Mouse (Mus musculus) midbrain, embryonic 11.5 days (tissue): ENCODE data around the gene Slc8a3. TPM values are rescaled to one million over a fixed set of nuclear protein-coding genes. Genes with fewer than 3 reads are reported as not detected.

Experiments
- ATAC-seq: fragments of 200-750 bp; cut with Nextera tagmentation; 2 replicates; pipeline ENCODE4 v1.8.0; 2017; ENCODE audit warnings: moderate TSS enrichment, moderate library complexity; ENCODE audit not compliant: low FRiP score
- DNase-seq: peaks from one replicate; pipeline ENCODE4 v3.0.0; 2015; ENCODE audit warnings: low spot score; ENCODE audit errors: missing footprints
- H3K27ac ChIP-seq: fragments of 300-500 bp; sonication (generic); 2 replicates; pipeline ENCODE4 v1.5.1; 2014; ENCODE audit warnings: low read depth, low read length
- H3K27me3 ChIP-seq: fragments of 300-500 bp; sonication (generic); 2 replicates; pipeline ENCODE4 v1.6.1; 2014; ENCODE audit warnings: mild to moderate bottlenecking, low read length, moderate library complexity, mixed read lengths; ENCODE audit not compliant: control insufficient read depth, insufficient read depth
- H3K36me3 ChIP-seq: fragments of 300-500 bp; sonication (generic); 2 replicates; pipeline ENCODE4 v1.6.1; 2014; ENCODE audit warnings: mild to moderate bottlenecking, low read length, moderate library complexity, mixed read lengths; ENCODE audit not compliant: control insufficient read depth, insufficient read depth
- H3K4me1 ChIP-seq: fragments of 300-500 bp; sonication (generic); 2 replicates; pipeline ENCODE4 v1.6.1; 2014; ENCODE audit warnings: low read length; ENCODE audit not compliant: control insufficient read depth, insufficient read depth
- H3K4me2 ChIP-seq: fragments of 300-500 bp; sonication (generic); 2 replicates; pipeline ENCODE4 v1.6.1; 2014; ENCODE audit warnings: mild to moderate bottlenecking, moderate library complexity
- H3K4me3 ChIP-seq: fragments of 300-500 bp; sonication (generic); 2 replicates; pipeline ENCODE4 v1.5.1; 2014; ENCODE audit warnings: low read depth, low read length
- H3K9ac ChIP-seq: fragments of 300-500 bp; sonication (generic); 2 replicates; pipeline ENCODE4 v1.6.1; 2014; ENCODE audit warnings: low read length
- H3K9me3 ChIP-seq: fragments of 300-500 bp; sonication (generic); 2 replicates; pipeline ENCODE4 v1.6.1; 2016; ENCODE audit warnings: low read length; ENCODE audit not compliant: control insufficient read depth
- WGBS: fragments of 180-500 bp; shearing (Covaris S2); extraction: QIAGEN DNeasy Blood & Tissue Kit; methylation state at CpG from one replicate; pipeline ENCODE4 v1.1.7; 2014; 5-methylcytosine and 5-hydroxymethylcytosine counted together
- polyA plus RNA-seq: library from polyadenylated mRNA; unstranded; fragments of >200 nt; fragmentation: Nextera tagmentation; extraction: Ambion mirVana; gene quantifications from 2 replicates; pipeline ENCODE4 v1.2.1, GENCODE M21; 2014

Slc8a3 gene
- polyA plus RNA-seq, 1 experiment from 2014 or later: 1.1 TPM

- no peak overlapping the region for H3K27ac ChIP-seq
- WGBS: 76% methylated on average over 3 of the region's 3 CpGs
- no peak overlapping the region for H3K4me2 ChIP-seq
- no peaks in the 10 kb centered on the region for H3K36me3 ChIP-seq
- no peak for ATAC-seq
- H3K27me3 ChIP-seq: no peaks in the 10 kb centered on the region
- H3K4me3 ChIP-seq: no peak overlapping the region
- H3K4me1 ChIP-seq: no peaks in the 10 kb centered on the region
- no peak overlapping the region for H3K9ac ChIP-seq
- DNase-seq: no peak
- no peaks in the 10 kb centered on the region for H3K9me3 ChIP-seq
Observed at GRCm38 (mm10) chr12:81226590-81226989, 106.4 kb downstream of the Slc8a3 start.

DNA sequence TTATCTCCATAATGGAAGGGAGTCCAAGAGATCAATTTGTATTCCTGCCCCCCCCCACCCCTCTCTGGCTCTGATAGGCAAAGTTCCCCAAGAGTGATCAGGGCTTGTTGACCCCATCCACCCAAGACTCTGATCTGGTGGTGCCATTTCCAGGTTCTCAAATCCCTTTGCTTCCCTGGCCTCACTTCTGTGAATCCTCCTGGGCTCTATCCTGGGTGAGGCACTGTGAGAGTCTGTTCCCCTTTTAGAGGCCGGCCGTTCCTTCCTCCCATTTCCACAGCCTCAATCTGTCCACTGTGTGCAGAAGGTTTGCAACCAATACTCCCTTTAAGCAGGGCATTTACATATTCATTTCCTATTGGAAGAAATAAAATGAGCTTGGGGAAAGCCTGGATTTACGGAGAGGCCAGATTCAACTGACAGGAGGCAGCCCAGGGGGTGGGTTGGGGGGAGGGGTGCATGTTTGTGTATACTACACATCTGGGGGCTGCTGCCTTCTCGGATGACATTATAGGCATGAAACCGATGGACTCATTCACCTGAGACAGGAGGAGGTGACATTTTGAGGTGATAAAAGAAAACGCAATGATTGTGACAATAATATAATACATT, 106.9 kb downstream of the Slc8a3 start:
- ATAC-seq: no peak
- Histone ChIP-seq H3K27me3 (no peaks in the 10 kb centered on the region), H3K4me2 (no peak overlapping the region), H3K9me3 (no peaks in the 10 kb centered on the region), H3K27ac (no peak overlapping the region), H3K9ac (no peak overlapping the region), H3K4me3 (no peak overlapping the region), H3K36me3 (no peaks in the 10 kb centered on the region), H3K4me1 (no peaks in the 10 kb centered on the region)
- no peak for DNase-seq
- WGBS: 42% methylated on average over 6 of the region's 6 CpGs

DNA sequence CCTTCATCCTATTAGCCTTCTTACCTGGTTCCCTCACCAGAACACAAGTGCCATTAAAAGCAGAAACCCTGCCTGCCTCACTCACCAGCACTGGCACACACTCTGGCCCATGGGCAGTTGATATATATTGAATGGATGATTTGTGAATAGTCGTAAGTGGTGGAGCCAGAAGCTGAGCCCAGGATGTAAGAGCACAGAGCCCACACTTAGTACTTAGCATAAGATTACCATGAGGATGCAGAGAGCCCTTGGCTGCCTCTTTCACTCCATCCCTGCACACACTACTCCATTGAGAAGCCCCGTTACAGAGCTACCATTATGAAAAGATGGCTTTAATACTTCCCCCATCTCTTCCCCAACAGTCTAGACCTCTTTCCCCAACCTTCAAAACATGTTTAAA, 108.1 kb downstream of the Slc8a3 start:
- Histone ChIP-seq H3K27me3 (no peaks in the 10 kb centered on the region), H3K36me3 (no peaks in the 10 kb centered on the region), H3K27ac (no peak overlapping the region), H3K9me3 (no peaks in the 10 kb centered on the region), H3K9ac (no peak overlapping the region), H3K4me3 (no peak overlapping the region), H3K4me2 (no peak overlapping the region), H3K4me1 (no peaks in the 10 kb centered on the region)
- no peak for DNase-seq
- WGBS: 62% methylated on average over 2 of the region's 2 CpGs
- no peak for ATAC-seq

DNA sequence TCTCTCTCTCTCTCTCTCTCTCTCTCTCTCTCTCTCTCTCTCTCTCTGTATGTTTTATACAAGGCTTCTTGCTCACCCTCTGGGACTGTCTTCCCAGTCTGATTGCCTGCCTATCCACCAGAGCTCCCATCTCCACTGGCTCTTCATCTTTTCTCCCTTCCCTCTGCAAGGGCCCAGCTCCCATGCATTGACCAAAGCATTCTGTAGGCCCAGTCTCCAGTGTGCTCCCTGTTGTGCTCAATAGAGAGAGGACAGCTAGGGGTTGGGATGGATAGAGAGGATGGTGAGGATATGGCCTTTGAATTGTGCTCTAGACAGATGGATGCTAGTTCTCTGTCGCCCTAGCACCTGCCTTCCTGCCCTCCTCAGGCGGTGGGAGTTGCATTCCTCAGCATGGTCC, 109.7 kb downstream of the Slc8a3 start:
- Histone ChIP-seq H3K4me1 (no peaks in the 10 kb centered on the region), H3K4me3 (no peak overlapping the region)

GRCm38 (mm10) chr12:81219339-81219738, 113.6 kb downstream of the Slc8a3 start:
- Histone ChIP-seq H3K36me3 (no peaks in the 10 kb centered on the region), H3K4me1 (no peaks in the 10 kb centered on the region), H3K4me3 (no peak overlapping the region), H3K4me2 (no peak overlapping the region), H3K9ac (no peak overlapping the region), H3K27me3 (no peaks in the 10 kb centered on the region), H3K9me3 (no peaks in the 10 kb centered on the region), H3K27ac (no peak overlapping the region)
- WGBS: 76% methylated on average over 4 of the region's 4 CpGs
- DNase-seq (no peak), ATAC-seq (no peak)

More for the DNA sequence above, 109.7 kb downstream of the Slc8a3 start:
- H3K27ac ChIP-seq: no peak overlapping the region
- H3K4me2 ChIP-seq: no peak overlapping the region
- no peaks in the 10 kb centered on the region for H3K36me3 ChIP-seq
- no peaks in the 10 kb centered on the region for H3K27me3 ChIP-seq
- WGBS: 74% methylated on average over 2 of the region's 2 CpGs
- H3K9ac ChIP-seq: no peak overlapping the region
- ATAC-seq (no peak), DNase-seq (no peak)
- no peaks in the 10 kb centered on the region for H3K9me3 ChIP-seq

- no peak overlapping the region for H3K4me2 ChIP-seq
- H3K9me3 ChIP-seq: no peaks in the 10 kb centered on the region
- no peak overlapping the region for H3K9ac ChIP-seq
- 74% methylated on average over 2 of the region's 2 CpGs for WGBS
- no peak for DNase-seq
- no peak for ATAC-seq
- no peak overlapping the region for H3K4me3 ChIP-seq
- H3K27ac ChIP-seq: no peak overlapping the region
- peaks cover 2% of the 10 kb centered on the region; the same call in 1 of the 2 replicates for H3K4me1 ChIP-seq
- no peaks in the 10 kb centered on the region for H3K36me3 ChIP-seq
- H3K27me3 ChIP-seq: no peaks in the 10 kb centered on the region
Observed at GRCm38 (mm10) chr12:81208559-81208958, 124.4 kb downstream of the Slc8a3 start.

GRCm38 (mm10) chr12:81205619-81206560, 127.1 kb downstream of the Slc8a3 start:
- H3K36me3 ChIP-seq: no peaks in the 10 kb centered on the region
- ATAC-seq: no peak
- H3K4me1 ChIP-seq: peaks cover 12% of the 10 kb centered on the region
- WGBS: 27% methylated on average over 6 of the region's 6 CpGs
- H3K9ac ChIP-seq: no peak overlapping the region
- no peak overlapping the region for H3K27ac ChIP-seq
- no peak for DNase-seq
- no peaks in the 10 kb centered on the region for H3K27me3 ChIP-seq
- H3K9me3 ChIP-seq: no peaks in the 10 kb centered on the region
- H3K4me3 ChIP-seq: no peak overlapping the region
- no peak overlapping the region for H3K4me2 ChIP-seq

DNA sequence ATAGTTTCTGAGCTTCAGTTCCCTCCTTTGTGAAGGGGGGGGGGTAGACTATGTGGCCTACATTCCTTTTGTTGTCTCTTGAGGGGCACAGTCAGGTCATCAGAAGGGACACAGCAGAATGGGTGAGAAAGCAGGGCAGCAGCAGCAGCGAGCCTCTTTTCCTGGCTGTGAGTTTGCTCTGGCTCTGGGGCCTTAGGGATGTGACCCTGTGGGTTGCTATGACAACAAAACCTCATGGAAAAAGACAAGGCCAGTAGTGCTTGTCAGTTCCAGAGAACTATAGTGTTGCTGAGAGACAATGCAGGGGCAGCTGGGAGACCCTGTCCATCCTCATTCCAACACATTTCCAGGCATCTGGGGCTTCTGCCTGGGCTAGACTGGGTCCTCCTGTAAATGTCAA, 129.8 kb downstream of the Slc8a3 start:
- no peaks in the 10 kb centered on the region for H3K27me3 ChIP-seq
- 13% methylated on average over 1 of the region's 1 CpGs for WGBS
- no peaks in the 10 kb centered on the region for H3K9me3 ChIP-seq
- no peak overlapping the region for H3K27ac ChIP-seq
- H3K9ac ChIP-seq: no peak overlapping the region
- DNase-seq (no peak), ATAC-seq (peak; percentile 80)
- no peaks in the 10 kb centered on the region for H3K36me3 ChIP-seq
- peaks cover 12% of the 10 kb centered on the region for H3K4me1 ChIP-seq
- no peak overlapping the region for H3K4me2 ChIP-seq
- H3K4me3 ChIP-seq: no peak overlapping the region

- Histone ChIP-seq H3K9me3 (no peaks in the 10 kb centered on the region), H3K27ac (no peak overlapping the region), H3K4me3 (no peak overlapping the region), H3K4me1 (peaks cover 12% of the 10 kb centered on the region), H3K36me3 (no peaks in the 10 kb centered on the region), H3K27me3 (no peaks in the 10 kb centered on the region), H3K9ac (0 out of 2 replicates have a peak overlapping the region, but pooled peaks have one; percentile 13), H3K4me2 (no peak overlapping the region)
- ATAC-seq (peak; percentile 85), DNase-seq (peak; percentile 93)
- 32% methylated on average over 23 of the region's 23 CpGs for WGBS
Observed at GRCm38 (mm10) chr12:81199280-81199955, 133.6 kb downstream of the Slc8a3 start.
